Mouse (Mus musculus): ENCODE measurements around the gene Utp4. TPM values are rescaled to one million over a fixed set of nuclear protein-coding genes. Genes with fewer than 3 reads are reported as not detected.
"Not testable (repeated sequence)": the region's sequence is repeated elsewhere in the genome, so short reads cannot be mapped to it uniquely, and the experiment has no call there.

The Utp4 gene
- total and polyA plus RNA-seq, 2 experiments: 8.0 to 14.9 TPM

DNA sequence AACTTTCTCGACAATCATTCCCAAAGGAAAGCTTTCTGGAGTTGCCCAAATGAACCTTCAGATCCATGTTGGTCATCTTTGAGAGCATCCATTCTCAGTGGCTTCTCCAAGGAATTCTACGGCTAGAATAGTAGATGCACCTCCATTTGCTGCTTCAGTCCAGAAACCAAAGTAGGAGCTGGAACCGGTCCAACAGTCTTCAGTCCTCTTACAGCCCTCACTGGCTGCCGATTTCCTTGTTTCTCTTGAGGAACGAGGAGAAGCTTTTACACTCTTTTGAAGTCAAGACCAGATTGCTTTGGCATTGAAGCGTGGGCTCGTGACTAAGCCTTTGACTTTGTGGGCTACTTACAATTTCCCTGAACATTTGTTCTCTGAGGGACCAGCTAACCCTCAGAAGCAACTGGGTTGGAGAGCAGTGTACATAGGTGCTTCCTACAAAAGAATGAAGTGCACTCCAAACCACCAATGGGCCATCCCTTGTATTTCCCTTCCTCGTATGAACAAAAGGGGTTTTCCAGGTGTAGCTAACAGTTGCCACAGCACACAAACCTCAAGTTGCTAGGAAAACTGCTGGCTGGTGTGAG lies 13.2 kb upstream of the Utp4 start:
- Histone ChIP-seq H3K79me2 (ENCODE audit: control insufficient read depth, insufficient read depth, low read length) (no peaks in the 10 kb centered on the region), H3K4me1 (ENCODE audit: control insufficient read depth, insufficient read depth, low read length) (no peaks in the 10 kb centered on the region), H3K9ac (ENCODE audit: low read depth, low read length) (no peak overlapping the region), H3K4me3 (ENCODE audit: insufficient read depth, low read depth, low read length) (no peak overlapping the region), H3K27ac (replicated peaks; ENCODE audit: insufficient read depth, low read depth, low read length) (no peak overlapping the region), H3K27me3 (ENCODE audit: control insufficient read depth, insufficient read depth, low read length) (no peaks in the 10 kb centered on the region), H3K36me3 (ENCODE audit: control insufficient read depth, insufficient read depth, low read length) (peaks cover 9% of the 10 kb centered on the region; the same call in 1 of the 2 replicates)
- DNase-seq (ENCODE audit: extremely low read depth, low read depth, low spot score): no peak
- WGBS: 93% methylated on average over 8 of the region's 8 CpGs
- no peak for TF ChIP-seq POLR2A (IDR thresholded peaks at IDR 0.05; ENCODE audit: extremely low read depth, insufficient read depth, low read length)
- no peak for TF ChIP-seq CTCF (IDR thresholded peaks at IDR 0.05; ENCODE audit: low read depth, low read length)

DNA sequence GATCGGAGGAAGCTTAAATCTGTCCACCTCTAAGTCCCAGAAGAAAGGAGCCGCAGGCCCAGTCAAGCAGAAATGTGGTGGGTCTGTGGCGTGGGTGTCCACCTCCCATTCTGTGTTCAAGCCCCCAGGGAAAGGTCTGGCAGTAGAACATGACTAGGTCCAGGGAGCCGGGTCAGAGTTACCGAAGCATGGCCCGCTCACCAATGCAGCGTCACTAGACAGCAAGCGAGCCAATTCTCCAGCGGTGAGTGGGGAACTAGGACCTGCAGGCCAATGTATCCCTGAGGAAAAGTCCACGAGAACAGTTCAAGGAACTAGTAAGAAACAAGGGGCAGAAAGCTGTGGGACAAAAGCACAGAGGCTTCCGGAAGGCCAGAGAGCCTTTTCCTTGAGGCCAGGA lies 9.3 kb upstream of the Utp4 start:
- H3K4me1 ChIP-seq (ENCODE audit: control insufficient read depth, insufficient read depth, low read length); H3K27ac ChIP-seq (replicated peaks; ENCODE audit: insufficient read depth, low read depth, low read length); H3K27me3 ChIP-seq (ENCODE audit: control insufficient read depth, insufficient read depth, low read length); H3K9ac ChIP-seq (ENCODE audit: low read depth, low read length); H3K4me3 ChIP-seq (ENCODE audit: insufficient read depth, low read depth, low read length); H3K79me2 ChIP-seq (ENCODE audit: control insufficient read depth, insufficient read depth, low read length); DNase-seq (ENCODE audit: extremely low read depth, low read depth, low spot score): not testable (repeated sequence)
- peaks cover 16% of the 10 kb centered on the region for H3K36me3 ChIP-seq (ENCODE audit: control insufficient read depth, insufficient read depth, low read length)
- 97% methylated on average over 11 of the region's 11 CpGs for WGBS

DNA sequence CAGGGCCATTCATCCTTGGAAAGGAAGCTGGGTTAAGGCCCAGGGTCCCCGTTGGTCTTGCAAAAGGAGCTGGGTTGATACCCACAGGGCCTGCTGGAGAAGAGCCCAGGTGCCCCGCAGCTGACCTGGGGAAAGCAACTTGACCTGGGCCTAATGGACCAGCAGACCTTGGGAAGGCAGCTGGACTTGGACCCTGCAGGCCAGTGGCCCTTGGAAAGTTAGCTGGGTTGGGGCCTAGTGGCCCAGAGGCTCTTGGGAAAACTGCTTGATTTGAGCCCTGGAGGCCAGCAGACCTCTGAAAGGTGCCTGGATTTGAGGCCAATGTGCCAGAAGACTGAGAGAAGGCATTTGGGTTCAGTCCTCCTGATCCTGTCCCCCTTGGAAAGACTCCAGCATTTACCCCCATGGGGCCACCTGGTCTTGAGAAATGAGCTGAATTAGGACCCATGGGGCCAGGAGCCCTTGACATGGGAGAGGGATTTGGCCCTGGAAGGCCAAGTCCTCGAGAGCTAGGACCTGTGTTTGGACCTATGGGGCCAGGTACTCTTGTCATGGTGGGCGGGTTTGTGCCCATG lies 8.5 kb upstream of the Utp4 start:
- H3K79me2 ChIP-seq (ENCODE audit: control insufficient read depth, insufficient read depth, low read length); H3K27me3 ChIP-seq (ENCODE audit: control insufficient read depth, insufficient read depth, low read length); H3K4me1 ChIP-seq (ENCODE audit: control insufficient read depth, insufficient read depth, low read length); H3K4me3 ChIP-seq (ENCODE audit: insufficient read depth, low read depth, low read length); H3K27ac ChIP-seq (replicated peaks; ENCODE audit: insufficient read depth, low read depth, low read length); H3K9ac ChIP-seq (ENCODE audit: low read depth, low read length): not testable (repeated sequence)
- H3K36me3 ChIP-seq (ENCODE audit: control insufficient read depth, insufficient read depth, low read length): peaks cover 12% of the 10 kb centered on the region
- 56% methylated on average over 4 of the region's 4 CpGs for WGBS
- peak; percentile 69 for DNase-seq (ENCODE audit: extremely low read depth, low read depth, low spot score)

DNA sequence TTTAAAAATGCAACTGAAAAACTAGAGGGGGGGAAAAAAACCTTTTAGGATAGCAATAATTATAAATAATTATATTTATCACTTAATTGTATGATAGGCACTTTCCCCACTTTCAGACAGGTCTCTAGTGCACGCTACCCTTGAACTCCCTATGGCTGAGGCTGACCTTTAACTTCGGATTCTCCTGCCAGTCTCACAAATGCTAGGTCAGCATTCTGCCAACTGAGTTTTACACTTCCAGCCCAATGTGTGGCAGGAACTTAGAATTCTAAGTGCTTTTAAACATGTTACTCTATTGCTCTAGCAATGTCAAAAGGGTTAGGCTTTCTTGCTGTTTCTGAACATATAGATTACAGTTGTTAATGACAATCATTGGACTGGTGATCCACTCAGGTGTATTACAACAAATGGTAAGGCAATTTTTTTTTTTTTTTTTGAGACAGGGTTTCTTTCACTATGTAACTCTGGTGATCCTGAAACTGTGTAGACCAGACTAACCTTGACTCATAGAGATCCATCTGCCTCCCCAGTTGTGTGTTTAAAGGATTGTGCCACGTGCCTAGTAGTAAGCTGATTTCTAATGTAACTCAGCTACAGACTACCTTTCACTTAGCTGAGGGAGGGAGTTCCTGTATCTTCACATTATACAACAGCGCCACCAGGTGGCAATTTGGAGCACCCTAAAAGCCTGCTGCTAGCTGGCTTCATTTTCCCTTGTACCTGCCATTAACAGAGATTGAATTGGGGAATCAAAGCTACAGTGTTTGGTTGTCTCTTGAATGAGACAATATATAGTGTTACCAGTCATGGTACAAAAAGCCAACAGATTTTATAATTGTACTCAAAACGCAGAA lies 5.9 kb upstream of the Utp4 start:
- DNase-seq (ENCODE audit: extremely low read depth, low read depth, low spot score): peak; percentile 68
- Histone ChIP-seq H3K4me3 (ENCODE audit: insufficient read depth, low read depth, low read length) (no peak overlapping the region), H3K36me3 (ENCODE audit: control insufficient read depth, insufficient read depth, low read length) (peaks cover 12% of the 10 kb centered on the region), H3K27me3 (ENCODE audit: control insufficient read depth, insufficient read depth, low read length) (no peaks in the 10 kb centered on the region), H3K4me1 (ENCODE audit: control insufficient read depth, insufficient read depth, low read length) (peaks cover 6% of the 10 kb centered on the region), H3K79me2 (ENCODE audit: control insufficient read depth, insufficient read depth, low read length) (peaks cover 7% of the 10 kb centered on the region), H3K27ac (replicated peaks; ENCODE audit: insufficient read depth, low read depth, low read length) (no peak overlapping the region), H3K9ac (ENCODE audit: low read depth, low read length) (no peak overlapping the region)
- peak; percentile 64 for TF ChIP-seq CTCF (IDR thresholded peaks at IDR 0.05; ENCODE audit: low read depth, low read length)
- TF ChIP-seq POLR2A (IDR thresholded peaks at IDR 0.05; ENCODE audit: extremely low read depth, insufficient read depth, low read length): no peak
- WGBS: 7% methylated on average over 5 of the region's 5 CpGs

DNA sequence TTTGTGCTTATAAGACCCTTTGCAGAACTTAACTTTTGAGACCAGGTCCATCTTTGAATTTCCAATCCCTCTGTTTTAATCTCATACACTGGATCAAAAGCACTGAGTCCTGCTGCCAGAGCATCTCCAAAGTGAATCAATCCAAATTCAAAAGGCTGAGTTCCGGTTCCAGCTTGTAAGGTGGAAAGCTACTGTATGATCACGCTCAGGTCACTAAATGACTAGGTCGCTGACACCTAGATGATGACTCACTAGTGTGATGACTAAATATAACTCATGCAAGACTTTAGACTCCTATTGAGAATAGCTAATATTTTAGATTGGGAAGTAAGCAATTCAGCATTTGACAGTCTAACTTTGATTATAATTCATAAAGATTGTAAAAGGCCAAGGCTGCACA lies 4.6 kb upstream of the Utp4 start:
- 41% methylated on average over 3 of the region's 3 CpGs for WGBS
- H3K4me1 ChIP-seq (ENCODE audit: control insufficient read depth, insufficient read depth, low read length): peaks cover 6% of the 10 kb centered on the region
- peaks cover 7% of the 10 kb centered on the region for H3K36me3 ChIP-seq (ENCODE audit: control insufficient read depth, insufficient read depth, low read length)
- no peak overlapping the region for H3K4me3 ChIP-seq (ENCODE audit: insufficient read depth, low read depth, low read length)
- H3K9ac ChIP-seq (ENCODE audit: low read depth, low read length): no peak overlapping the region
- H3K79me2 ChIP-seq (ENCODE audit: control insufficient read depth, insufficient read depth, low read length): peaks cover 18% of the 10 kb centered on the region
- DNase-seq (ENCODE audit: extremely low read depth, low read depth, low spot score): no peak
- TF ChIP-seq POLR2A (IDR thresholded peaks at IDR 0.05; ENCODE audit: extremely low read depth, insufficient read depth, low read length) (no peak), CTCF (IDR thresholded peaks at IDR 0.05; ENCODE audit: low read depth, low read length) (no peak)
- H3K27me3 ChIP-seq (ENCODE audit: control insufficient read depth, insufficient read depth, low read length): no peaks in the 10 kb centered on the region
- H3K27ac ChIP-seq (replicated peaks; ENCODE audit: insufficient read depth, low read depth, low read length): no peak overlapping the region

Data from liver, adult 2 months (tissue).